Mouse (Mus musculus) WW6 (cell line): Measurements from ENCODE around the gene Olfr718-ps1.

Experiments
- DNase-seq: peaks from one replicate; pipeline ENCODE4 v3.0.0-alpha.2; 2013; ENCODE audit warnings: low read depth, low spot score

The Olfr718-ps1 gene

DNA sequence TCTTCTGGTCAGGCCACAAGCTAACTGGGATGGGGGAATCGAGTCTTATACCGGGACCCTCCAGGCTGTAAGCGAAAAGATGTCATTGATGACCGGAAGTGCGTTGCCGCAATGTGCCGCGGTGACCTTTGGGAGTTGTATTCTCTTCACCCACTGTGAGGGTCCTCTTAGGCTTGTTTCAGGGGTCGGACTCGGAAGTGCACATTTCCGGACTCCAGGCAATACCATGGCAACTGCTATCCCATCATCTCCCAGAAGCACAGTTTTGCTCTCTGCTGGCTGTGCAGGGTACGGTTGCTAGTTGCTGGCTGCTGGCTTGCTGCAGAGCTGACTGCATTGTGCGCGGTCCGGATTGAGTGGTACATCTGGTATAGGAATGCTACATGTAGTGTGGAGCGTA lies 18.3 kb downstream of the Olfr718-ps1 start:
- peak; percentile 45 for DNase-seq

DNA sequence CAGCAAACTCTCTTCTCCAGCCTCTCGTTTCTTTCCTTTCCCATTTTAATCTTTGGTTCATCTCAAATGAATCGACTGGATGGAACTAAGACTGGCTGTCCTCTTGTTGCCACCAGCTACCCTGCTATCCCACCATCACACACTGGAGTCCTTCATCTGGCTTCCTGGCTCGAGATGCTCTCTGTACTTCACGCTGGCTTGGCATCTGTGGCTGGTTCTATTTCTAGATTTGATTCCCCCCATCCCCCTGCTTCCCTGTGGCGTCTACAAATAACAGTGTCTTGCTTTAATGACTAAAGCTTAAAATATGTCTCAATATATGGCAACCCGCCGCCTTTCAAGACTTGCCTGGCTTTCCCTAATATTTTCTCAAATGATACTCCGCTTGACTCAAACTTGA lies 19.5 kb downstream of the Olfr718-ps1 start:
- no peak for DNase-seq

DNA sequence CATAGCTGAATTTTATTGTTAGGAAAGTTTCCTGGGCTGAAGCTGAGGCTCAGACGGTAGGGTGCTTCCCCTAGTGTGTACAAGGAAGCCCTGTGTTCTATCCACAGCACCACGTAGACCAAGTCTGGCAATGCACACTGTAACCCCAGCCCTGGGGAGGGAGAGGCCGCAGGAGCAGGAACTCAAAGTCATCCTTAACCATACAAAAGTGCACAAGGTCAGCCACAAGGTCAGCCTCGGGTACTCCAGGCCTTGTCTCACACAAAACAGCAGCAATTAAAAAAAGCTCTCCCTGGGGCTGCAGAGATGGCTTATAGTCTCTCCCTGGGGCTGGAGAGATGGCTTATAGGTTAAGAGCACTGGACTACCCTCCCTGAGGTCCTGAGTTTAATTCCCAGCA lies 20.5 kb downstream of the Olfr718-ps1 start:
- no peak for DNase-seq

DNA sequence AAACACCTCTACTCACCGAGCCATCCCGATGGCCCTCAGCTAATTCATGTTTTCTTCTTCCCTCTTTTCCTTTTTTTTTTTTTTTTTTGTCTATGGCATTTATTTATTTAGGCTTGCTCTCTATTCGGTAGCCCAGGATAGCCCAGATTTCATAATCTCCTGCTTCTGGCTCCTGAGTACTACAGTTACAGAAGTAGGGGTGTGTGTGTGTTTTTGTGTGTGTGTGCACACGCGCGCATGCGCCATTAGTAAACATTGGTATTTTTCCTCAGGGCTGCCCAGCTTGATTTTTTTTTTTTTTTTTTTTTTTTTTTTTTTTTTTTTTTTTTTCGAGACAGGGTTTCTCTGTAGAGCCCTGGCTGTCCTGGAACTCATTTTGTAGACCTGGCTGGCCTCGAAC lies 21.3 kb downstream of the Olfr718-ps1 start:
- no peak for DNase-seq

DNA sequence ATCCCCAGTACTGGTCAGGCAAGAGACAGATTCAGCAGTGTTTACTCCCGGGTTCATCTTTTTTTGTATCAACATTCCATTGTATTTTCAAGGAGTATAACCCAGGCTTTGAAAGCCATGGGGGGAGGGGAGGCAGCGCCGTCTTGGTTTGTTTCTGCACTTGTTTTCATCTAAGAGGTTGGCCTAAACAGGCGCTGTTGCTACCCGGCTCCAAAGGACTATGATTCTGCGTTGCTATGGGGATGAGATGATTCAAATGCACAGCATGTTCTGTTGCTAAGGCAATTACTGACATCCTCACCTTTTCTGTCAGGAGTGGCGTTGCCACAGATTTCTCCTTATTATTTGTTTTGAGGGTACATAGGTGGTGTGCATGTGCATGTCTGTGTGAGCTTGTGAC lies 21.8 kb downstream of the Olfr718-ps1 start:
- no peak for DNase-seq

DNA sequence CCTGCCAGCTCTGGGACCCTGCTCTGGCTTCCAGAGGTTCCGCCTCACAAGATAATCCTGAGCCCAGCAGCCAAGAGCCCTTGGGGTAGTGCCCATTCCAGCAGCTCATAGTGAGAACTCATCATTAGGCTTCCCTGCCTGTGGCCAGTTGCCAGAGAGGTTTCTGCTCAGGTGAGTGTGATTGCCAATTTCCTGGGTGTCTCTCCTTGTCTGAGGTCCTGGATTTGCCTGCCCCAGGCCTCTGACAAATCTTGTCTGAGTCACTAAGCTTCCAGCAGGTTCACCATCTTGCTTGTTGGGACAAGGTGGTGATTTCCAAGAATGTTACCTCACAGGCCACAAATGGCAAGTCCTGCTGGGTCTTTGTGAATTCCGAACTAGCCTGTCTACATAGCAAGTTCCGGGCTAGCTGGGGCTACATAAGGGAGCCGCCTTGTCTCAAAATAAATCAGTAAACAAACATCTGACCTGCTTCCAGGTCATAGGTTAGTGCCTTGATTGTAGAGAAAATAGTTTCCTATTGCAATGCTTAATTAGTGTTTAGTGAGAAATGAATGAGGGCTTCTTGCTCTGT lies 22.5 kb downstream of the Olfr718-ps1 start:
- DNase-seq: no peak

DNA sequence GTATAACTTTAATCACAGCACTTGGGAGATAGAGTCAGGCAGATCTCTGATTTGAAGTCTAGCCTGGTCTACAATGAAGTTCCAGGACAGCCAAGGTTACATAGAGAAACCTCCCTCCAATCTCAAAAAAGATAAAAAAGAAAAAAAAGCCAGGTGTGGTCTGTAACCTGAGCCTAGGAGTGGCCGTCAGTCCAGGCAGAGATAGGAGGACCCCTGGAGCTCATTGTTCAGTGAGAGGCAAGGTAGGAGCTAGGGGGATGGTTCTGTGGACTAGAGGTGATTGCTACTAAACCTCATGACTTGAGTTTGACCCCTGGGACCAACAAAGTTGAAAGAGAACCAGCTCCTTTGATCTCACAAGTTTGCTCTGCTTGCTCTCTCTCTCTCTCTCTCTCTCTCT lies 24.7 kb downstream of the Olfr718-ps1 start:
- DNase-seq: peak; percentile 74

DNA sequence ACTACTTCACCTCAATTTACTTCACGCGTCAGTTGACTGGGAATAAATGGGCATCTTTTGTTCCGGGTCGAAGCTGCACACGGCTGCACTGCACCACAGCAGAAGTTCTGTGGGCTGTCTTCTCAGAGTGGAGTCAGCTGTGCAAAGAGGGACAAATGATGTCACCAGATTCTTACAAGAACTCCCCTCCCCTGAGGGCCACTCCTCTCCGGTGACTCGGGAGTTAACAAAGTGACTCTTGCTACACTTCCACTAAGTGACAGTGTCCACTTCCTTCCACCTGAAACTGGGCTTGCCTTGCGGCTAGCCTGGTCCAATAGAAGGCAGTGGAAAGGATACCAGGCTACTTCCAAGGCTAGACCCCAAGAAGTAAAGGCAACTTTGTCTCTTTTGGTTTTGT lies 25.3 kb downstream of the Olfr718-ps1 start:
- no peak for DNase-seq

DNA sequence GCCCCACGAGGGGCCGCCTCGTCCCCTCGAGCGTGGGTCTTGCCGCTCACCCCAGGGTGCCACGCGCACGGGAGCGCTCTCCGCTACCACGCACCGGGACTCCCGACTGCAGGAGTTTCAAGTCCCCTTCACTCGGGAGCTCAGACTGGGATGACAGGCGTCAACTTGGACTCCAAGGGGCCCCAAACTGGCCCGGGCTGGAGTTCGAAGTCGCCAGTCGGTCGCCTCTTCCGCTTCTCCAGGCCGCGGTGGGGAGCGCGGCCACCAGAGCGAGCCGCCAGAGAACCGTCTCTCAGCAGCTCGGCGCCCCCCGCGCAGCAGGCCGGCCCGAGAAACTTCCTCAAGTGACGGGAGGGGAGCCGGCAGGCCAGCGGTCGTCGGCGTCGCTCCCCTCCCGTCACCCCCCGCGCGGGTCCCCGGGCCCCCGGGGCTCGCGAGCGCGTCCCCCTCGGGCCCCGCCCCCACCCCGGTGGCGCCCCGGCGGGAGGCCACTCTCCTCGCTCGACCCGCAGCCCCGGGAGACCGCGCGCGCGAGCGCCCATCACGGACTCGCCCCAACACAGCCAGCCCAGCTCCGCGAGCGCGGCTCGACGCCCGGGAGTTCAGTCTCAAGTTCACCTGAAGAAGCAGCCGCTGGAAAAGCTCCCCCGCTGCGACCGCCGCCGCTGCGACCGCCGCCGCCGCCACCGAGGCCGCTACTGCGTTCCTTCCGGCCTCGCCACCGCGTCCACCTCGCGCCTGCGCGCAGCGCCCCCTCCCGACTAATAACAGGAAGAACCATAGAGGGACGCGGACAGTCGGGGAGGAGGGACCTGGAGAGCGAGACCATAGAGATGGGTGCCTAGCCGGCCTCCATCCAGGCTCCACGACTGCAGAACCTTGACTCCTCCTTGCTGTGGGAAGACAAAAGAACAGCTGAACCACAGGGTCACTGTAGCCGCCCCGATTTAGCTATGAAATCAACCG lies 34.8 kb downstream of the Olfr718-ps1 start, which contains the start of gene Rnf216:
Gene Rnf216, minus strand, starts transcription at position 714 of the 966 bp plus-strand sequence.
- DNase-seq: peak; percentile 80

DNA sequence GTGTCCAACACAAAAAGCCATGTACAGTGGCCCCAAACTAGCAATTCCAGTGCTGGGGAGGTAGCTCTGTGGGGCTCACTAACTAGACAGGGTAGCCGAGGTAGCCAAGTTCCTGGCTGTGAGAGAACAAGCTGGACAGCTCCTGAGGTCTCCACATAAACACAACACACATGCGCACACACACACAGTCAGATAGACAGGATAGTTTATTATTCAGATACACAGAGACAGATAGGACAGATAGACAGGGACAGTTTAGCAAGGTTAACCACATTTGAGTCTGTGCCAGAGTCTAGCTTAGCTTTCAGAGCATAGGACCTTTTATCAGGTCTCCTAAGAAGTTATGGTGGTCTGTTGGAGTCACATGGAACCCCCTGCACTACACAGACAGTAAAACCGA lies 40.5 kb downstream of the Olfr718-ps1 start:
- no peak for DNase-seq

DNA sequence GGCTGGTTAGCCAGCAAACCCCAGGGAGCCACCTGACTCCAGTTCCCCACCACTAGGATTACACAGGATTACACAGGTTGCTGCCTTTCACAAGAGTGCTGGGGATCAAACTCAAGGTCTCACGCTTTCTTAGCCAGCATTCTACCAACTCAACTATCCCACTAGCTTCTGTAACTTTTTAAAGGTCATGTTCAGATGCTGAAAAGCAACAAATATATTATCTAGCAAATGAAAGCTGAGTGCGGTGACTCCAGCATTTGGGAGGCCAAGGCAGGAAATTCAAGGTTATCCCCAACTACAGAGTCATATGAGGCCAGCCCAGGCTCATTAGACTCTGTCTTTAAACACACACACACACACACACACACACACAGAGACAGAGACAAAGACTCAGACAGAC lies 44.1 kb downstream of the Olfr718-ps1 start:
- DNase-seq: no peak

DNA sequence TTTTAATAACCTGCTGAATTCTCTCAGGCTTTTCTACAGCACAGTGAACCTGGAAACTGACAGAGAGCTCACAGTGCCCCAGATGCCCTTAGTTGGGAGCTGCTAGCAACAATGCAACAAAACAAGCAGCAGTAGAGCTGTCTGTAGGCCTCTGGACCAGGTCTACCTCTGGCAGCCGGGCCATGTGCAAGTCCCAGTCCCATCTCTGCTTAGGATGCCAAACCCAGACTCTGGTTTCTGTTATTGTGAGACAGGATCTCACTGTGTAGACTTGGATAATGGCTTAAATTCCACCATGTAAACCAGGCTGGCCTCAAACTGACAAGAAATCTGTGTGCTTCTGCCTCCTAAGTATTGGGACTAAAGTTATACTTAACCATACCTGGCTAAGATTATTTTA lies 45.8 kb downstream of the Olfr718-ps1 start:
- no peak for DNase-seq

DNA sequence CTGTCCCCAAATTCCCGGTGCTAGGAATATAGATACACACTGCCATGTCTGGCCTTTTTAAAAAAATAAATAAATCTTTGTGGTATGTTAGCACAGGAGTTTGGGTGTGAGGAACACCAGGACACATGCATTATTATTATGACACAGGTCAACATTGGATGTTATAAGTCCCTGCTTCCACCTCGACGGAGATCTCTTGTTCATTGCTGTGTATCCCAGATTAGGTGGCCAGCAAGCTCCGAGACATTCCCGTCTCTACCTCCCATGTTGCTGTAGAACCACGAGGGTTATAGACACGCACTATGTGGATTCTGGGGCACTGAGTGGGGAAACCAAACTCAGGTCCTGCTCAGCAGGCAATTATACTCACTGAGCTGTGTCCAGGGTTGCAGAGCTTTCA lies 52.1 kb downstream of the Olfr718-ps1 start:
- DNase-seq: no peak

DNA sequence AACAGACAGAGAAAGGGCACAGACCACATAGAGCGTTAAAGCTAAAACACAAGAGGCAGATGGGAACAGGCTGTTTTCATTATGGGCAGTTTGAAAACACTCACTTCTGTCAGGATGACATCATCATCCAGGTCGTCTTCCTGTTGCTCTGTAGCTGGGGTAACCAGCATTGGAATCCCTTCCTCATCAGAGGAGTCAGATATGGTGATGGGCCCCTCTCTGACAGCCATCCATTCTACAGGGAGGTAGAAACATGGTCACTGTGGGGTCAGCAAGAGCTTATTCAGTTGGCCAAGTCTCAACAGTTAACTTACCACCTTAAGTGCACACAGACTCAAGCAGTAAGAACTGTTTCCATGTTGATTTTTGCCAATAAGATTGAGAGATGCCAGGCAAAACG lies 54.5 kb downstream of the Olfr718-ps1 start:
- no peak for DNase-seq

DNA sequence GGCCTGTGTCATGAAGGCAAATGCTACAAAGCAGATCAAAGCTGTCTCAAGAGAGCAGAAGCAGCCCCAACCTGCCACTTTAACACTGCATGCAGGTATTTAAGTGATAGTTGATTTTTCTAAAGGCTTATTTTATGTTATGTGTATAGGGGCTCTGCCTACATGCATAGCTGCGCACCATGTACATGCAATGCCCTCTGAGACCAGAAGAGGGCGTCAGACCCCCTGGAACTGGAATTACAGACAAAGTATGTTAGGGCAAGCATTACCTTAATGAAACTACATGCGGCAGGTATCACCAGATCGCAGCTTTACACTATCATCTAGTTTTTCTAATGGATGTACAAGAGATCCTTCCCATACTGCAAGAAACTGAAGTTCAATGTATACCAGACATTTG lies 62.5 kb downstream of the Olfr718-ps1 start:
- peak; percentile 22 for DNase-seq
